Mouse (Mus musculus) kidney, postnatal 0 days (tissue): ENCODE measurements around the gene Mindy4. TPM values are rescaled to one million over a fixed set of nuclear protein-coding genes. Genes with fewer than 3 reads are reported as not detected.

Source experiments
- ATAC-seq: fragments of 200-750 bp; cut with Nextera tagmentation; replicated peaks from 2 replicates; pipeline ENCODE4 v1.8.0; 2017; ENCODE audit warnings: low read depth, moderate number of reproducible peaks, moderate TSS enrichment, moderate library complexity; ENCODE audit not compliant: low FRiP score
- DNase-seq: peaks from one replicate; pipeline ENCODE4 v3.0.0-alpha.2; 2016; ENCODE audit warnings: low spot score
- H3K27ac ChIP-seq: fragments of 300-500 bp; sonication (generic); 2 replicates; pipeline ENCODE4 v1.5.1; 2014; ENCODE audit warnings: mild to moderate bottlenecking
- H3K27me3 ChIP-seq: fragments of 300-500 bp; sonication (generic); 2 replicates; pipeline ENCODE4 v1.6.1; 2014; ENCODE audit warnings: low read length, mixed read lengths; ENCODE audit not compliant: insufficient read depth
- H3K36me3 ChIP-seq: fragments of 300-500 bp; sonication (generic); 2 replicates; pipeline ENCODE4 v1.6.1; 2014; ENCODE audit warnings: low read length, mixed read lengths; ENCODE audit not compliant: insufficient read depth
- H3K4me1 ChIP-seq: fragments of 300-500 bp; sonication (generic); replicated peaks from 2 replicates; pipeline ENCODE4 v1.6.1; 2014; ENCODE audit warnings: antibody characterized with exemption, low read length, mixed read lengths; ENCODE audit not compliant: insufficient read depth
- H3K4me2 ChIP-seq: fragments of 300-500 bp; sonication (generic); 2 replicates; pipeline ENCODE4 v1.6.1; 2014; ENCODE audit warnings: mild to moderate bottlenecking, low read length, moderate library complexity, mixed read lengths
- H3K4me3 ChIP-seq: fragments of 300-500 bp; sonication (generic); replicated peaks from 2 replicates; pipeline ENCODE4 v1.5.1; 2014; ENCODE audit warnings: low read depth, low read length
- H3K9ac ChIP-seq: fragments of 300-500 bp; sonication (generic); 2 replicates; pipeline ENCODE4 v1.6.1; 2014; ENCODE audit warnings: low read depth, low read length
- H3K9me3 ChIP-seq: fragments of 300-500 bp; sonication (generic); replicated peaks from 2 replicates; pipeline ENCODE4 v1.6.1; 2016; ENCODE audit warnings: low read length, inconsistent platforms, mixed read lengths
- CTCF ChIP-seq: IDR thresholded peaks from 2 replicates; pipeline ENCODE4 v1.5.1; 2016; ENCODE audit warnings: antibody characterized with exemption, low read depth, mild to moderate bottlenecking, moderate library complexity
- WGBS: fragments of 180-500 bp; shearing (Covaris S2); extraction: QIAGEN DNeasy Blood & Tissue Kit; methylation state at CpG from one replicate; pipeline ENCODE4 v1.1.7; 2014; 5-methylcytosine and 5-hydroxymethylcytosine counted together
- polyA plus RNA-seq: library from polyadenylated mRNA; unstranded; fragments of >200 nt; fragmentation: Nextera tagmentation; extraction: Ambion mirVana; gene quantifications from 2 replicates; pipeline ENCODE4 v1.2.1, GENCODE M21; 2015

The Mindy4 gene
- polyA plus RNA-seq, 1 experiment from 2014 or later: 11.6 TPM

- ATAC-seq (no peak), DNase-seq (no peak)
- Histone ChIP-seq H3K4me2 (no peak overlapping the region), H3K4me1 (no peaks in the 10 kb centered on the region), H3K27ac (no peak overlapping the region), H3K4me3 (no peak overlapping the region), H3K9me3 (no peaks in the 10 kb centered on the region), H3K36me3 (no peaks in the 10 kb centered on the region), H3K27me3 (no peaks in the 10 kb centered on the region), H3K9ac (no peak overlapping the region)
- WGBS: 95% methylated on average over 3 of the region's 3 CpGs
- TF ChIP-seq CTCF: no peak
Measured at GRCm38 (mm10) chr6:55193171-55193570, 10.0 kb upstream of the Mindy4 start.

- H3K27ac ChIP-seq: no peak overlapping the region
- H3K9me3 ChIP-seq: no peaks in the 10 kb centered on the region
- no peak for DNase-seq
- no peak for ATAC-seq
- no peaks in the 10 kb centered on the region for H3K4me1 ChIP-seq
- H3K4me3 ChIP-seq: no peak overlapping the region
- H3K27me3 ChIP-seq: no peaks in the 10 kb centered on the region
- no peak for TF ChIP-seq CTCF
- H3K4me2 ChIP-seq: no peak overlapping the region
- H3K9ac ChIP-seq: no peak overlapping the region
- H3K36me3 ChIP-seq: no peaks in the 10 kb centered on the region
- WGBS: 89% methylated on average over 3 of the region's 3 CpGs
Measured at GRCm38 (mm10) chr6:55199047-55199446, 4.1 kb upstream of the Mindy4 start.

GRCm38 (mm10) chr6:55203931-55204330 lies 748 bp downstream of the Mindy4 start:
- H3K9ac ChIP-seq: peak overlapping the region; percentile 55; the same call in 1 of the 2 replicates
- DNase-seq: no peak
- 74% methylated on average over 3 of the region's 3 CpGs for WGBS

GRCm38 (mm10) chr6:55207786-55208185 lies 4.6 kb downstream of the Mindy4 start:
- Histone ChIP-seq H3K9ac (no peak overlapping the region), H3K27me3 (no peaks in the 10 kb centered on the region), H3K4me3 (no peak overlapping the region), H3K4me1 (no peaks in the 10 kb centered on the region), H3K9me3 (no peaks in the 10 kb centered on the region), H3K36me3 (no peaks in the 10 kb centered on the region), H3K4me2 (no peak overlapping the region), H3K27ac (no peak overlapping the region)
- ATAC-seq (no peak), DNase-seq (no peak)
- no peak for TF ChIP-seq CTCF
- 78% methylated on average over 8 of the region's 8 CpGs for WGBS

More at GRCm38 (mm10) chr6:55203931-55204330, 748 bp downstream of the Mindy4 start:
- no peaks in the 10 kb centered on the region for H3K4me1 ChIP-seq
- no peak for ATAC-seq
- H3K36me3 ChIP-seq: no peaks in the 10 kb centered on the region
- H3K4me2 ChIP-seq: peak overlapping the region; percentile 68
- peak overlapping the region; percentile 65 for H3K27ac ChIP-seq
- H3K27me3 ChIP-seq: no peaks in the 10 kb centered on the region
- TF ChIP-seq CTCF: no peak
- H3K4me3 ChIP-seq: peak overlapping the region; percentile 52
- H3K9me3 ChIP-seq: no peaks in the 10 kb centered on the region

GRCm38 (mm10) chr6:55210423-55211365 lies 7.5 kb downstream of the Mindy4 start:
- Histone ChIP-seq H3K4me2 (no peak overlapping the region), H3K36me3 (no peaks in the 10 kb centered on the region), H3K9me3 (no peaks in the 10 kb centered on the region), H3K4me1 (no peaks in the 10 kb centered on the region), H3K27me3 (no peaks in the 10 kb centered on the region), H3K9ac (no peak overlapping the region), H3K27ac (no peak overlapping the region), H3K4me3 (no peak overlapping the region)
- DNase-seq: no peak
- no peak for ATAC-seq
- WGBS: 58% methylated on average over 15 of the region's 15 CpGs
- TF ChIP-seq CTCF: no peak

GRCm38 (mm10) chr6:55214541-55214940 lies 11.4 kb downstream of the Mindy4 start:
- ATAC-seq (no peak), DNase-seq (no peak)
- H3K4me2 ChIP-seq: no peak overlapping the region
- 69% methylated on average over 3 of the region's 3 CpGs for WGBS
- H3K27ac ChIP-seq: no peak overlapping the region
- H3K9me3 ChIP-seq: no peaks in the 10 kb centered on the region
- no peak overlapping the region for H3K9ac ChIP-seq
- H3K4me3 ChIP-seq: no peak overlapping the region
- TF ChIP-seq CTCF: no peak
- no peaks in the 10 kb centered on the region for H3K4me1 ChIP-seq
- H3K36me3 ChIP-seq: peaks cover 16% of the 10 kb centered on the region
- H3K27me3 ChIP-seq: no peaks in the 10 kb centered on the region
